Mouse (Mus musculus) MEL (cell line): ENCODE data around the gene Zfp462. TPM values are rescaled to one million over a fixed set of nuclear protein-coding genes. Genes with fewer than 3 reads are reported as not detected.

ENCODE experiments used
- DNase-seq: peaks from one replicate; pipeline ENCODE4 v3.0.0; 2011; ENCODE audit warnings: low read depth, low spot score
- H3K27ac ChIP-seq: 2 replicates; pipeline ENCODE4 v1.5.1; 2012; ENCODE audit warnings: low read depth, mild to moderate bottlenecking, control low read depth, low read length, moderate library complexity; ENCODE audit not compliant: control insufficient read depth
- H3K27me3 ChIP-seq, 2 experiments: fragments of 150-350 bp in 1 of 2; sonication (generic) in 1 of 2; 2 replicates each; pipeline ENCODE4 v1.6.1; 2012; ENCODE audit warnings: low read length in 2 of 2, mild to moderate bottlenecking in 2 of 2, improper control_type of control experiment in 1 of 2, moderate library complexity in 1 of 2; ENCODE audit not compliant: insufficient read depth in 2 of 2, control insufficient read depth in 1 of 2
- H3K36me3 ChIP-seq, 2 experiments: 2 replicates each; pipeline ENCODE4 v1.6.1; 2012 to 2014; ENCODE audit warnings: low read length in 2 of 2, improper control_type of control experiment in 1 of 2, inconsistent platforms in 1 of 2, mild to moderate bottlenecking in 1 of 2; ENCODE audit not compliant: insufficient read depth in 2 of 2, control insufficient read depth in 1 of 2
- H3K4me1 ChIP-seq, 2 experiments: fragments of 150-350 bp in 1 of 2; sonication (generic) in 1 of 2; 2 replicates each; pipeline ENCODE4 v1.6.1; 2012; ENCODE audit warnings: low read length in 2 of 2, improper control_type of control experiment in 1 of 2, mild to moderate bottlenecking in 1 of 2; ENCODE audit not compliant: insufficient read depth in 2 of 2, control insufficient read depth in 1 of 2
- H3K4me3 ChIP-seq, 2 experiments: fragments of 150-350 bp in 1 of 2; sonication (generic) in 1 of 2; 2 replicates each; pipeline ENCODE4 v1.5.1; 2012; ENCODE audit warnings: low read depth in 2 of 2, low read length in 2 of 2, mild to moderate bottlenecking in 2 of 2, moderate library complexity in 2 of 2, control low read depth in 1 of 2, improper control_type of control experiment in 1 of 2; ENCODE audit not compliant: control insufficient read depth in 1 of 2, insufficient read depth in 1 of 2
- H3K79me2 ChIP-seq: 2 replicates; pipeline ENCODE4 v1.6.1; 2012; ENCODE audit warnings: mild to moderate bottlenecking, low read length, moderate library complexity; ENCODE audit not compliant: control insufficient read depth, poor library complexity, insufficient read depth
- H3K9ac ChIP-seq: 2 replicates; pipeline ENCODE4 v1.6.1; 2012; ENCODE audit warnings: low read depth, mild to moderate bottlenecking, control low read depth, low read length, moderate library complexity; ENCODE audit not compliant: control insufficient read depth, poor library complexity, severe bottlenecking
- H3K9me3 ChIP-seq: fragments of 150-350 bp; sonication (generic); replicated peaks from 2 replicates; pipeline ENCODE4 v1.6.1; 2012; ENCODE audit warnings: mild to moderate bottlenecking, low read length, improper control_type of control experiment, moderate library complexity; ENCODE audit not compliant: insufficient read depth
- BHLHE40 ChIP-seq: IDR thresholded peaks from 2 replicates; pipeline ENCODE4 v1.6.1; 2012; ENCODE audit warnings: low read depth, mild to moderate bottlenecking, inconsistent platforms, low read length, improper control_type of control experiment, borderline replicate concordance
- E2F4 ChIP-seq: IDR thresholded peaks from 2 replicates; pipeline ENCODE4 v1.6.1; 2011; ENCODE audit warnings: low read depth, low read length, improper control_type of control experiment, borderline replicate concordance
- ETS1 ChIP-seq: IDR thresholded peaks from 2 replicates; pipeline ENCODE4 v1.6.1; 2012; ENCODE audit warnings: low read depth, mild to moderate bottlenecking, inconsistent platforms, low read length, improper control_type of control experiment, moderate library complexity
- JUND ChIP-seq: IDR thresholded peaks from 2 replicates; pipeline ENCODE4 v1.6.1; 2011; ENCODE audit warnings: low read depth, mild to moderate bottlenecking, improper control_type of control experiment, low read length
- MAFK ChIP-seq: IDR thresholded peaks from 2 replicates; pipeline ENCODE4 v1.6.1; 2011; ENCODE audit warnings: low read depth, mild to moderate bottlenecking, low read length, improper control_type of control experiment, borderline replicate concordance
- MEF2A ChIP-seq: IDR thresholded peaks from 2 replicates; pipeline ENCODE4 v1.6.1; 2014; ENCODE audit warnings: low read depth, mild to moderate bottlenecking, inconsistent platforms, low read length, improper control_type of control experiment; ENCODE audit not compliant: poor library complexity, insufficient replicate concordance, severe bottlenecking; ENCODE audit errors: extremely low read depth
- MYB ChIP-seq: IDR thresholded peaks from 2 replicates; pipeline ENCODE4 v1.6.1; 2011; ENCODE audit warnings: mild to moderate bottlenecking, low read depth, low read length, improper control_type of control experiment
- POLR2AphosphoS5 ChIP-seq: IDR thresholded peaks from 2 replicates; pipeline ENCODE4 v1.6.1; 2012; ENCODE audit warnings: low read depth, borderline replicate concordance, mild to moderate bottlenecking, inconsistent platforms, low read length, moderate library complexity, mixed read lengths
- TAL1 ChIP-seq: IDR thresholded peaks from 2 replicates; pipeline ENCODE4 v1.6.1; 2012; ENCODE audit warnings: mild to moderate bottlenecking, inconsistent platforms, low read length, moderate library complexity, mixed read lengths
- USF2 ChIP-seq, 2 experiments: IDR thresholded peaks; 2 replicates each; pipeline ENCODE4 v1.6.1; 2011 to 2012; ENCODE audit warnings: improper control_type of control experiment in 2 of 2, low read length in 2 of 2, borderline replicate concordance in 1 of 2, inconsistent platforms in 1 of 2, low read depth in 1 of 2, mild to moderate bottlenecking in 1 of 2; ENCODE audit not compliant: insufficient read depth in 1 of 2
- polyA plus RNA-seq, 2 experiments: library from polyadenylated mRNA; stranded (reverse) in 1 of 2; unstranded in 1 of 2; fragments of >175 nt in 1 of 2; fragments of >200 nt in 1 of 2; gene quantifications; 2 replicates each; pipeline versions ENCODE4 v1.2.1 to v1.2.4; 2012; ENCODE audit warnings: low replicate concordance in 2 of 2, low read depth in 1 of 2; ENCODE audit not compliant: insufficient read length in 2 of 2, insufficient read depth in 1 of 2, missing spikeins in 1 of 2
- total RNA-seq: library from RNA; depleted of rRNA; stranded (reverse); fragments of 300-350 nt; gene quantifications from 2 replicates; pipeline ENCODE4 v1.2.3, GENCODE M21; 2012

The Zfp462 gene
- total and polyA plus RNA-seq, 3 experiments, result not detected

- no peak for TF ChIP-seq POLR2AphosphoS5
- no peak overlapping the region for H3K9ac ChIP-seq
Measured at GRCm38 (mm10) chr4:55038139-55038538, 93.3 kb downstream of the Zfp462 start.

GRCm38 (mm10) chr4:55040258-55040964, 95.6 kb downstream of the Zfp462 start:
- Histone ChIP-seq H3K9me3 (no peaks in the 10 kb centered on the region), H3K4me1 (no peaks in the 10 kb centered on the region), H3K79me2 (no peaks in the 10 kb centered on the region), H3K9ac (no peak overlapping the region), H3K4me3 (no peak overlapping the region), H3K27ac (no peak overlapping the region), H3K36me3 (no peaks in the 10 kb centered on the region), H3K27me3 (no peaks in the 10 kb centered on the region; a peak in 1 of 4 replicates)
- TF ChIP-seq MAFK (no peak), E2F4 (no peak), MYB (no peak), TAL1 (no peak), USF2 (IDR thresholded peaks at IDR 0.05; ENCODE audit: borderline replicate concordance in 1 of 2, insufficient read depth in 1 of 2, low read depth in 1 of 2, low read length in 2 of 2) (no peak), ETS1 (no peak), JUND (no peak), BHLHE40 (no peak)
- no peak for DNase-seq

More at GRCm38 (mm10) chr4:55038139-55038538, 93.3 kb downstream of the Zfp462 start:
- no peak overlapping the region for H3K4me3 ChIP-seq
- DNase-seq, result no peak
- H3K27ac ChIP-seq, result no peak overlapping the region
- H3K4me1 ChIP-seq, result no peaks in the 10 kb centered on the region
- H3K79me2 ChIP-seq, result no peaks in the 10 kb centered on the region
- H3K27me3 ChIP-seq, result no peaks in the 10 kb centered on the region
- no peaks in the 10 kb centered on the region for H3K9me3 ChIP-seq
- H3K36me3 ChIP-seq, result no peaks in the 10 kb centered on the region

- H3K79me2 ChIP-seq, result no peaks in the 10 kb centered on the region
- no peaks in the 10 kb centered on the region for H3K9me3 ChIP-seq
- no peak for DNase-seq
- no peak overlapping the region for H3K4me3 ChIP-seq
- H3K4me1 ChIP-seq, result no peaks in the 10 kb centered on the region
- H3K36me3 ChIP-seq, result no peaks in the 10 kb centered on the region
- no peak overlapping the region for H3K27ac ChIP-seq
- H3K27me3 ChIP-seq, result no peaks in the 10 kb centered on the region; a peak in 1 of 4 replicates
- H3K9ac ChIP-seq, result no peak overlapping the region
- no peak for TF ChIP-seq ETS1
- TF ChIP-seq MEF2A, result no peak
Measured at GRCm38 (mm10) chr4:55041106-55041730, 96.4 kb downstream of the Zfp462 start.
